Mouse (Mus musculus): ENCODE results near the gene Smad5.

Gene Smad5

GRCm38 (mm10) chr13:56702469-56703221, at the start of gene Smad5:
Smad5 (plus strand) TSS chr13:56703010.
- peak; percentile 76 to 78 for DNase-seq (ENCODE audit: low spot score in 2 of 2)

GRCm38 (mm10) chr13:56654176-56654575, 48.6 kb upstream of the Smad5 start:
- no peak for DNase-seq (ENCODE audit: low spot score in 2 of 2)

GRCm38 (mm10) chr13:56657946-56658512, 44.8 kb upstream of the Smad5 start:
- DNase-seq (ENCODE audit: low spot score in 2 of 2), result peak; percentile 45 to 52

- no peak for DNase-seq (ENCODE audit: low spot score in 2 of 2)
Measured at GRCm38 (mm10) chr13:56658931-56659330, 43.9 kb upstream of the Smad5 start.

DNA sequence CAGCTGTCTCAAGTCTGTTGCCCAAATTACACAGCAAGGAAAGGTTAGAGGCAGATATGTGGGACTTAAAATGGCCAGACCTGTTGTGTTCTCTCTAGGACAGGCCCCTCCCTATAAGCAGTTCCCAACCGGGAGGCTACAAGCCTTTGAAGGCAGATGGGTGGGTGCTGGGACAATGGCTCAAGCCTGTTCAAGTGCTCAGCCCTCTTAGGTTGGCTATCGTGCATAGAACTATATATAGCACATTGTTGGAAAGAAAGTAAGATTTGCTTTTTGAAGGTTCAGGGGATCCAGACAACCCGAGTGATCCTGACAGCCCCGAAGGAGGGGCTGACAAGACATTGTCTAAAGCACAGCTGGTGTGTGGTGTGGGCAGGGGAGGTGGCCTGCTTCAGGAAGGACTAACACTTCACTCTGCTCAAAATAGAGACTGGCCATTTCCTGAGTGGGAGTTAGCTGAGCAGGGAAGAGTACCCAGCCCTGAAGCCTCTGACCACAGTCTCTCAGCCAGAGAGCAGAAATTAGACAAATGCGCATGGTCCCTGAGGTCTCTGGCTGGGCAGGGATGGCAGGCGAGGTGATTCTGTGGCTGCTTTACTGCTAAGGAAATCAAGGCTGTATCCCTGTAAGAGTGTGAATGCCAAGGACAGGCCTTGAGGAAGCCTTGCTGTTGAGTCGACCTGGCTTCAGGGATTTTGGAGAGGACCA, 40.7 kb upstream of the Smad5 start:
- no peak for DNase-seq (ENCODE audit: low spot score in 2 of 2)

GRCm38 (mm10) chr13:56664256-56665170, 38.3 kb upstream of the Smad5 start:
- no peak for DNase-seq (ENCODE audit: low spot score in 2 of 2)

- no peak for DNase-seq (ENCODE audit: low spot score in 2 of 2)
Measured at GRCm38 (mm10) chr13:56671206-56671605, 31.6 kb upstream of the Smad5 start.

DNA sequence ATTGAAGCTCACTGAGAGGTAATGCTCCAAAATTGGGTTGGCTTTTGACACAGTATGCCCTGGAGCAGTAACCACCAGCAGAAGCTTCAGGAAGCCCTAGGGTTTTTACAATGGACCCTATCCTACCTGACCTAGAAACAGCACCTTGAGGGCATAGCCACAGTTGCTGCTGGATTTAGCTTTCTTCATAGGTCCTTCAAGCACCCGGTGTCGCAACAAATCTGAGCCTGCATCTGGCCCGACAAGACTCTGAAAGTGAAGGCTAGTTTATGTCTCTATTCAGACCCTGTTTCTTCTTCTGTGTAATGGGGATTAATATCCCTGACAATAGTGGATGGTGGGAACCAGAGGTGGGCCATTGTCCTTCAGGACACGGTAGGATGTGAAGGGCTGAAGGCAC, 25.1 kb upstream of the Smad5 start:
- DNase-seq (ENCODE audit: low spot score in 2 of 2), result no peak

DNA sequence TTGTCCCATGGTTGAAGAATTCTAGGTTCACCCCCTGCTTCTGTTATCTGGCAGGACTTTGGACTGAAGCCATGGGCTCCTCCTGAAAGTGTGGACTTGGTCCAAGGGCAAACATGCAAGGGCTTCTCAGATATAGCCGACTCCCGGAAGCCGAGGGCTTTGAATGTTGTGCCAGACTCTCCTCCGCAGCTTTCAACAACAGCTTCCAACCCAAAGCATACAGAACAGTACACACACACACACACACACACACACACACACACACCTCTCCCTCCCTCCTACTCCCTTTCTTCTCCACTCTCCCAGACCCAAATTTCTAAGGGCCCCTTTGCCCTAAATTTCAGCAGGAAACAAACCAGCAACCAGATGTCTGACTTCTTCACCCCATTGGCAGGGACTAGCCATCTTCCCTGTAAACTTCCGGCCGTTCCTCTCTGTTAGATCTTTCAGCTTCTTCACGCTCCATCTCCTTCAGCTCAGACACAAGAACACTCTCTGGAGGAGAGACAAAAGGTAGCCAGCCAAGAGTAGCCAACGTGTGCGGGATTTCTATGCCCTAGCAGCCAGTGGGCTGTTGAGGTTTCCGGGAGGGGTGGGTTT, 24.5 kb upstream of the Smad5 start:
- no peak for DNase-seq (ENCODE audit: low spot score in 2 of 2)

DNA sequence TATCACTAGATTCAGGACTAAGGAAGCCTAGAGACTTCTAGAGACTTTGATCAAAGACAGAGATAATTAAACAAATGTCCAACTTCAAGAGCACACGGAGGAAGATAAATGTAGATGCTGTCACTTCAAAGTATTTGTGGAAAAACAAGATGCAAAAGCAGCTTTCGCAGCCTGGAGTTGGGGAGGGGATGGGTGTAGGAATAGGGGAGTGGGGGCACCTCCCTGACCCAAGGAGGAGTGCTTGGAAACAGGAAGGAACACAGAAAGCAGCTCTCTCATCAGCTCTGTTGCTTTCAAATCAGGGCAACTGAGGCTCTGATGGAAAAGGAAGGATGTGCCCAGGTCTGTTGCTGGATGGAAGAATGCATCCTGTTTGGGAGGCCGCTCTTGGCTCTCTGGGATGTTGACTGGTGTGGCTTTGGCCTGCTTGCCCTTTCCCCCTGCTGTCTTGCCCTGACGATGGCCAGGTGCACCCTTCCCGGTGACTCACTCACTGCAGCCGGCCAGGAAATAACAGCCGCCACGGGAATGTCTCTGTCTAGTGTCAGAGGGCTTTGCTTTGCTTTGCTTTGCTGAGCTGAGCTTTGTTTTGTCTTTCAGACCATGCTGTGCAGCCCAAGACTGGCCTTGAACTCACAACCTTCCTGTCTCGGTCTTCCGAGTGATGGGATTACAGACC, 23.8 kb upstream of the Smad5 start:
- no peak for DNase-seq (ENCODE audit: low spot score in 2 of 2)

DNA sequence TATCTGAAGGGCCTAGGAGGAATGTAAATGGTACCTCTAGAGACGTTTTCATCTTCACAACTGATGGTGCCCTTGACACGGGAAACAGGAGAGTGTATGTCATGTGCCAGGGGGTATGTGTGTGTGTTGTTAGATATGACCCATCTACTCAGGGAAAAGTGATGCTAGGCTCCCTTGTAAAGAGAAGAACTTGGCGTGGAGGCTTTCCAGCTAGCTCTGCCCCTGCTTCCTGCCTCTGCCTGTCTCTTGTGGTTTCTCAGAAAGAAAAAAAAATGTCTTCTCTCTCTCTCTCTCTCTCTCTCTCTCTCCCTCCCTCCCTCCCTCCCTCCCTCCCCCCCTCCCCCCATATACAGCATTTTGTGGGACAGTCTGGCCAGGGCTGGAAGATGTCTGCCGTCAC, 20.9 kb upstream of the Smad5 start:
- DNase-seq (ENCODE audit: low spot score in 2 of 2), result no peak

- peak; percentile 15 for DNase-seq (ENCODE audit: low spot score in 2 of 2)
Measured at GRCm38 (mm10) chr13:56682326-56682725, 20.5 kb upstream of the Smad5 start.

DNA sequence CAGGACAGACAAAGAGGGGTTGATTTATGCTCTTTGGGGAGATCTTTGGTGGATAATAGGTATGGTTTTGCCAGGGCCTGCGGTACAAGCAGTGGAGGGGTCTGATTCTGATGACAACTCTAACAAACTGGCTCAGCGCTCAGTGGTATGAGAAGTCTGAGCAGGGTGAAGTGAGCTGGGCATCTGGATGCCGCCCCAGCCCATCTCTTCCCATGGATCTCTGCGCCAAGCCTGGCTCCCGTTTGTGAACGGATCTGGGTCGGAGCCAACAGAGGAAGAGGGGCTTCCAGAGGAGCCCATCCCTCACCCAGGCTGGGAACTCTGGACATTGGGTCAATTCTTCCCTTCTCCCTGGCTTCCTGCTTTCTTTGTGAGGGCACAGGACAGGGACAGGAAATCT, 19.5 kb upstream of the Smad5 start:
- DNase-seq (ENCODE audit: low spot score in 2 of 2), result no peak

DNA sequence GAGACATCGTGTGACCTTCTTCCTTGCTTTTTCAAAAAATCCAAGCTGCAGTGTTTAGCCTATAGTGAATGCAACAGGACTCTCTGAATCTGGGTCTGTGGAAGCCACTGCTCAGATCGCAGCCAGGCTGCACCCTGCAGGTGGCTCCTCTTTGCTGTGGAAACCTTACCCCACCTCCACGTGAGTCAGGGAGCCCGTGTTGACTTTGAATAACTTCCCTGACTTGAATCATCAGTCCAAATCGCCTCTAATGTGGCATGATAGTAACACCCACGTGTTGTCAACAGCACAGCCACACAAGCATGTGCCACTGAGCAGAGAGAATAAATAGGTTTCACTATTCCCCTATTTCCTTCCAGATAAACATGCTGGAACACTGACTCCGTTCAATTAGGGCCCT, 10.8 kb upstream of the Smad5 start:
- DNase-seq (ENCODE audit: low spot score in 2 of 2), result no peak

DNA sequence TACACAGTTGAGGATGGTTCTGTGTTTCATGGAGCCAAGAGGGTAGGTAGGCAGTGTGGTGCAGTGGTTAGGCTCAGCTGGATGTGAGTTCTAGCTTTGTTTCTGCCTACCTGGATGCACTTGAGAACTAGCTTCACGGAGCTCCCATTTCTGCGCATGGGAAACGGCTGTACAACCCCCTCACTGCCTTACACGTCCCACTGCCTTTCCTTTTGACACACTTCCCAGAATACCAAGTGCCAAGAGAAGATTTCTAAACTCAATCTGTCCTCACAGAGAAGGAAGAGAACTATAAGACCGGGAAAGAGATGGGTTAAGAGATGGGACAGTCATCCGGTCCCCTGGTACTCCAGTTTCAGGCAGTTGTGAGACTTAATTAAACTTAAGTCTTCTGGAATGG, 10.2 kb upstream of the Smad5 start:
- DNase-seq (ENCODE audit: low spot score in 2 of 2), result no peak

DNA sequence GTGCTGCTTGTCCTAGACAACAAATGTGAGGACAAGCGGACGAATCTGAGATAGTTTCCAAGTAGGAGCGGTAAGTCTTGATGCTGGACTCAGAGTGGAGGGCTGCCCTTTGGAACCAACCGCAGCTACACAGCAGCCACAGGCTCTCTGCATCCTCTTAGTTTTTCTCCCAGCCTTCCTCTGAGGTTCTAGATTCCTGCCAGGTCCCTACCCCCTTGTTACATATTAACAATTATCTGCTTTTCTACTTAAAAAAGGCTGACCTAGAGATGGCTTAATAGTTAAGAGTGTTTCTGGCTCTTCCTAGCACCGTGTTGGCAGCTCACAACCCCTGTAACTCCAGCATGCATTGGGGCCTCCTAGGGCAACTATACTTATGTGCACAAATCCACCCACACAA, 7.1 kb upstream of the Smad5 start:
- no peak for DNase-seq (ENCODE audit: low spot score in 2 of 2)

GRCm38 (mm10) chr13:56696699-56697098, 6.1 kb upstream of the Smad5 start:
- no peak for DNase-seq (ENCODE audit: low spot score in 2 of 2)

GRCm38 (mm10) chr13:56697171-56697570, 5.6 kb upstream of the Smad5 start:
- DNase-seq (ENCODE audit: low spot score in 2 of 2), result no peak

DNA sequence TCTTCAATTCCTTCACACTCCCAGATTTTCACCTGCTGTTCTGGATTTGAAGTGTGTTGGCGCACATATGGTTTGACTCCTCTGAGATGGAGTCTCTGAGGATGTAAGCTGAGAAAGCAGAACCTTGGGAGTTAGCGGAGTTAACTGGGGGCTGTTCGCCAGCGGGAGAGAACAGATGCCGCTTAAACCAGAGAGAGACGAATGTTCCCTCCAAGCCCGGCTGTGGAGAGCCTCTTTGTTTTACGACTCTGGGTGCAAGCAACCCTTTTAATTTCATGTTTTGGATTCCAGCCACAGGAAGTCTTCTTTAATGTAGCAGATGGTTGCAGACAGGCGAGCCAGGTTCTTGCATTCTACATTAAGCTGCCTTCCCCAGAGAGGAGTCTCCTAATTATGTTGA, 4.4 kb upstream of the Smad5 start:
- DNase-seq (ENCODE audit: low spot score in 2 of 2), result no peak

DNA sequence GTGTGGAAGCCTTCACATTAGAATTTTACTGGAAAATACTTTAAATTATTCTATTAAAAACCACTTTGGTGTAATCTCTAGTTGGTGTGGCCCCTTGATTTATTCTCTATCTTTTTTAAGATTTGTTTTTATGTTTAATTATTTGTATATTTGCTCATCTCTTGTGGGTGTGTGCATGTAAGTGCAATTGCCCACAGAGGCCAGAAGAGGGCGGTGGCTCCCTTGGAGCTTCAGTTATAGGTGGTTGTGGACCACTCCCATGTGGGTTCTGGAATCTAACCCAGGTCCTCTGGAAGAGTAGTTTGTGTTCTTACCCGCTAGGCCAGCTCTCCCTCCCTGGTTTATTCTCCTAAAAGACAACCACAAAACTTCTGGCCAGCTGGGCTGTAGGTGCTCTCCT, 3.4 kb upstream of the Smad5 start:
- DNase-seq (ENCODE audit: low spot score in 2 of 2), result no peak

DNA sequence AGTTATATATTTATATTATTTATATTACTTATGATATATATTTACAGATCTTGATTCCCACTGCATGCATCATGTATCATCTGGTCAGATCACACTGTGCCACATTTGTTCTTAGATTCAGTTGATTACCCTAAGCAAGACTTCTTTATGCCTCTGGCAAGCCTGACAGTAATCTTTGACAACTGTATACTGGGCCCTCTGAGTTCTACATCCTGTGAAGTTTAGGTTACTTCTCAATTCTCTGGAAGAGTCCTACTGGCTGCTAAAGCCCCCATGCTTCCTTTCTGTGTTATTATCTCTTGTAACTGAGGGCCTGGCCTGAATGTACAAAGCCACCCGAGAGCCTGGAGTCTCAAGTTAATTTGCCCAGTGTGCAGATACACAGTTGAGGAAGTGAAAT, 1.8 kb upstream of the Smad5 start:
- no peak for DNase-seq (ENCODE audit: low spot score in 2 of 2)

All from spleen, postnatal 36 days (tissue).